8 mouse cellular contexts compared by ENCODE assay signal in the genomic region with DNA sequence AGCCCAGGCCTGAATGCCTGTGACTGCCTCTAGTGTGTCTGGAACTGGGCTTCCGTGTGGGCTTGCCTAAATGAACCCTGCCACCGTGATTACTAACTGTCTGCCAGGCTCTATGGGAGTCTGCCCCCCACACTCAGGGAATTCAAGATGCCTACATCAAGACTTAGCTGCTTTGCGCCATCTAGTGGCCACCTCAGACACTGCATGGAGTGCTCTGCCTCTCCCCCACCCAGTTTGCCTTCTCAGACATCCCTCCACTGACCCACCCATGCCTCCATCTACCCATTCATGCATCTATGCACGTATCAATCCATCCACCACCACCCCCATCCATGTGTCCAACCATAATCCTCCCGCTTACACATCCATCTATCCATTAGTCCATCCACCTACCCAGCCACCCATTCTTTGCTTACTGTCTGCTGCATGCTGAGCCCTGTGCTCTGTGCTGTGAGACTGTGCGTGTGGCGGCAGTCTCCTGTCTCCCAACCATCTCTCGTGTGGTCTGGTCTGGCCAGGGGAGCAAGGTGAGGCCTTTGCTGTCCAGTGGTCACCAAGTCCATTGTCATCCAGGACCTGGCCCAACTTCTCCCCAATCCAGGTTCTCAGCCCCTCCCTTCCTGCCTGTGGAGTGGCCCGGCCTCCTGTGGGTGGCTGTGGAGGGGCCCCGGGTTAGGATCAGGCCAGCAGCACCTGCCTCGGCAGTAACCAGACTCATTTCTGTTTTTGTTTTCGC. TPM values are rescaled to one million over a fixed set of nuclear protein-coding genes. Genes with fewer than 3 reads are reported as not detected.
DNase-seq lines count a peak whose midpoint lies in the region; TF ChIP-seq lines count a peak whose summit lies in the region.

No protein-coding gene starts in this region.

- in situ Hi-C loops in ES-E14 (cut with MboI; ENCODE audit: low sequenced_read_pairs in 2 of 2, unreplicated experiment in 2 of 2): no loop called here

- 30% methylated on average over 12 of the region's 12 CpGs for WGBS in forebrain, embryonic 10.5 days
- 23% methylated on average over 12 of the region's 12 CpGs for WGBS in lung, adult 2 months

- H3K4me3 ChIP-seq in ES-E14 (ENCODE audit: insufficient read depth in 1 of 2, low read depth in 1 of 2, low read length in 2 of 2, poor library complexity in 1 of 2, severe bottlenecking in 1 of 2): no peak overlapping the region
- H3K4me3 ChIP-seq in forebrain, embryonic 10.5 days: peak overlapping the region; percentile 36; the same call in 1 of the 2 replicates
- H3K4me3 ChIP-seq in layer of hippocampus, adult 2 months: peak overlapping the region; percentile 24; the same call in 1 of the 2 replicates
- H3K4me3 ChIP-seq in lung, adult 2 months (replicated peaks; ENCODE audit: extremely low read depth, low read depth, low read length): no peak overlapping the region

- peak; percentile 94 for TF ChIP-seq CTCF in layer of hippocampus, adult 2 months (conservative IDR thresholded peaks at IDR 0.05)
- TF ChIP-seq CTCF in lung, adult 2 months (IDR thresholded peaks at IDR 0.05; ENCODE audit: insufficient read depth, low read length): peak; percentile 97

- H3K27me3 ChIP-seq in forebrain, embryonic 10.5 days (ENCODE audit: poor library complexity, severe bottlenecking): peaks cover 89% of the 10 kb centered on the region

- no peak for DNase-seq in ES-E14 (ENCODE audit: low read depth, low spot score)
- DNase-seq in c-Kit-negative CD71-positive TER-119-positive erythroid progenitor cells, embryonic 14.5 days (ENCODE audit: low read depth, low spot score): peak; percentile 49
- DNase-seq in forebrain, embryonic 10.5 days (ENCODE audit: extremely low spot score, low spot score): peak; percentile 77
- peak; percentile 72 to 84 for DNase-seq in heart, postnatal 10 days
- DNase-seq in layer of hippocampus, adult 2 months (ENCODE audit: low spot score in 2 of 2): peak; percentile 81
- peak; percentile 74 for DNase-seq in lung, adult 2 months
- DNase-seq in ovary, postnatal 36 days (ENCODE audit: low spot score): peak; percentile 65
- DNase-seq in yolk sac, embryonic 10.5 days (ENCODE audit: low spot score): peak; percentile 68

- no peak overlapping the region for H3K27ac ChIP-seq in ES-E14 (ENCODE audit: insufficient read depth, low read depth, low read length, poor library complexity, severe bottlenecking)
- H3K27ac ChIP-seq in forebrain, embryonic 10.5 days: peak overlapping the region; percentile 67; the same call in 1 of the 2 replicates
- peak overlapping the region; percentile 71 for H3K27ac ChIP-seq in layer of hippocampus, adult 2 months

- no peaks in the 10 kb centered on the region for H3K9me3 ChIP-seq in ES-E14 (ENCODE audit: control insufficient read depth, insufficient read depth, low read depth, low read length)
- no peaks in the 10 kb centered on the region for H3K9me3 ChIP-seq in forebrain, embryonic 10.5 days

- TF ChIP-seq POLR2A in lung, adult 2 months (IDR thresholded peaks at IDR 0.05; ENCODE audit: borderline replicate concordance, extremely low read depth, low read depth, low read length): no peak

- H3K36me3 ChIP-seq in ES-E14 (ENCODE audit: control insufficient read depth, insufficient read depth, low read length, poor library complexity, severe bottlenecking): peaks cover 14% of the 10 kb centered on the region; the same call in 1 of the 2 replicates
- no peaks in the 10 kb centered on the region for H3K36me3 ChIP-seq in forebrain, embryonic 10.5 days (replicated peaks)

- intact Hi-C loops in heart, postnatal 10 days (cut with DNase I): loop anchor here (1.0 kb wide), 2 partner anchors 40 to 47 kb away; no protein-coding TSS in a partner anchor

- peaks cover 4 to 47% of the 10 kb centered on the region in 2 experiments for H3K4me1 ChIP-seq in ES-E14 (ENCODE audit: control insufficient read depth in 2 of 2, insufficient read depth in 2 of 2, low read length in 2 of 2, poor library complexity in 1 of 2)
- peaks cover 73% of the 10 kb centered on the region for H3K4me1 ChIP-seq in forebrain, embryonic 10.5 days
- H3K4me1 ChIP-seq in lung, adult 2 months (ENCODE audit: control insufficient read depth, insufficient read depth, low read length): no peaks in the 10 kb centered on the region

- no peak overlapping the region; the same call in 1 of the 2 replicates for H3K9ac ChIP-seq in ES-E14 (ENCODE audit: insufficient read depth, low read depth, low read length, poor library complexity, severe bottlenecking)

TF ChIP-seq in ES-E14, 5 proteins besides CTCF, POLR2A, EP300 and RAD21:
- TF ChIP-seq ZC3H11A (IDR thresholded peaks at IDR 0.05; ENCODE audit: borderline replicate concordance, low read depth, low read length) (peak; percentile 58; the same call in 1 of the 2 replicates), HCFC1 (IDR thresholded peaks at IDR 0.05; ENCODE audit: borderline replicate concordance, insufficient read depth, low read length) (no peak)
TF ChIP-seq in ES-E14: peak in this region for 1.

RNA-seq across cellular contexts. Expression of gene Rap1gap, which starts 58.3 kb away (rescaled TPM):
- total RNA-seq in ES-E14 (2012; rRNA removed): 13.4 and 28.4 TPM in 2 replicates
- 3.8 and 4.0 TPM in 2 replicates for polyA plus RNA-seq in forebrain, embryonic 10.5 days (2016; fragmentation: Nextera tagmentation; extraction: Ambion mirVana)
- total RNA-seq in heart, postnatal 10 days (2021): 10 to 100 TPM; 10.3 to 12.6 TPM
- 100 to 1,000 TPM; 281 to 291 TPM for total RNA-seq in layer of hippocampus, adult 2 months (2021)
- 68.3 and 101 TPM in 2 replicates for polyA plus RNA-seq in lung, adult 2 months (2012; rRNA removed)

Comparison
In these comparisons a context has a peak if more than half of its experiments do, and no peak if none do; other contexts are left out.
1. H3K4me3 ChIP-seq: peak in forebrain, embryonic 10.5 days (single experiment) and layer of hippocampus, adult 2 months (single experiment); none in ES-E14 (0 of 2) and lung, adult 2 months (single experiment).